Mouse (Mus musculus) intestine, embryonic 15.5 days (tissue): Measurements from ENCODE around the gene Lhfpl5. TPM values are rescaled to one million over a fixed set of nuclear protein-coding genes. Genes with fewer than 3 reads are reported as not detected.
A peak's percentile ranks its signal among the peaks of the same experiment; 100 is the strongest.

Experiments
- ATAC-seq: fragments of 200-750 bp; cut with Nextera tagmentation; 2 replicates; pipeline ENCODE4 v1.8.0; 2017; ENCODE audit warnings: moderate TSS enrichment, moderate library complexity
- H3K27ac ChIP-seq: fragments of 300-500 bp; sonication (generic); 2 replicates; pipeline ENCODE4 v1.5.1; 2015; ENCODE audit warnings: mild to moderate bottlenecking, inconsistent platforms
- H3K27me3 ChIP-seq: fragments of 300-500 bp; sonication (generic); replicated peaks from 2 replicates; pipeline ENCODE4 v1.6.1; 2015; ENCODE audit warnings: inconsistent platforms
- H3K36me3 ChIP-seq: fragments of 300-500 bp; sonication (generic); 2 replicates; pipeline ENCODE4 v1.6.1; 2015; ENCODE audit warnings: inconsistent platforms
- H3K4me1 ChIP-seq: fragments of 300-500 bp; sonication (generic); replicated peaks from 2 replicates; pipeline ENCODE4 v1.6.1; 2015; ENCODE audit warnings: inconsistent platforms
- H3K4me2 ChIP-seq: fragments of 300-500 bp; sonication (generic); replicated peaks from 2 replicates; pipeline ENCODE4 v1.6.1; 2015; ENCODE audit warnings: mild to moderate bottlenecking, inconsistent platforms
- H3K4me3 ChIP-seq: fragments of 300-500 bp; sonication (generic); replicated peaks from 2 replicates; pipeline ENCODE4 v1.5.1; 2015; ENCODE audit warnings: inconsistent platforms
- H3K9ac ChIP-seq: fragments of 300-500 bp; sonication (generic); 2 replicates; pipeline ENCODE4 v1.6.1; 2015; ENCODE audit warnings: inconsistent platforms
- H3K9me3 ChIP-seq: fragments of 300-500 bp; sonication (generic); 2 replicates; pipeline ENCODE4 v1.6.1; 2016; ENCODE audit warnings: inconsistent platforms
- WGBS: fragments of 180-500 bp; shearing (Covaris S2); methylation state at CpG from one replicate; pipeline ENCODE4 v1.1.7; 2015; 5-methylcytosine and 5-hydroxymethylcytosine counted together
- polyA plus RNA-seq: library from polyadenylated mRNA; unstranded; fragments of >200 nt; fragmentation: Nextera tagmentation; extraction: Ambion mirVana; gene quantifications from 2 replicates; pipeline ENCODE4 v1.2.1, GENCODE M21; 2015

The Lhfpl5 gene
- polyA plus RNA-seq, 1 experiment from 2014 or later, result 1.8 TPM

- WGBS, result 81% methylated on average over 10 of the region's 10 CpGs
- Histone ChIP-seq H3K4me3 (no peak overlapping the region), H3K9me3 (no peaks in the 10 kb centered on the region), H3K27me3 (no peaks in the 10 kb centered on the region), H3K27ac (no peak overlapping the region), H3K4me2 (no peak overlapping the region), H3K36me3 (peaks cover 8% of the 10 kb centered on the region; the same call in 1 of the 2 replicates), H3K9ac (no peak overlapping the region), H3K4me1 (peaks cover 23% of the 10 kb centered on the region)
- no peak for ATAC-seq
These were observed 42.2 kb downstream of the Lhfpl5 start for GRCm38 (mm10) chr17:28617636-28618035.

DNA sequence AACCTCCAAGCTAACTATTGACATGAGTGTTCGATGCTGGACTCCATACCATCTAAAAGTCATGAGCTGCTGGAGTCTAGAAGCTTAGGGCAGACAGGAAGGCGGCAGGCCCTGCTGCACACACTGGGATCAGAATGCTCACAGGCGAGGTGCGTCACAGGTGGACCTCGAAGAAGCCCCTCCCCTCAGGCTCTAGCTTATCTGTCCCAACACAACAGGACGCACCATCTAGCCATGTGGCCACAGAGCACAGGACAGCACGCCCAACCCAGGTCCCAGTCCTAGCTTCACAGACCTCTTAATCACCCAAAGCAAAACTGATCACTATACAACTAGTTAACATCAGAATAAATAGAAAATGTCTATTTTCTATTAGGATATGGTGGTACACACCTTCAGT, 42.7 kb downstream of the Lhfpl5 start:
- Histone ChIP-seq H3K4me3 (no peak overlapping the region), H3K4me1 (peaks cover 24% of the 10 kb centered on the region), H3K4me2 (no peak overlapping the region), H3K36me3 (peaks cover 8% of the 10 kb centered on the region; the same call in 1 of the 2 replicates), H3K27ac (no peak overlapping the region), H3K9ac (no peak overlapping the region), H3K27me3 (no peaks in the 10 kb centered on the region), H3K9me3 (no peaks in the 10 kb centered on the region)
- ATAC-seq, result no peak
- 72% methylated on average over 7 of the region's 7 CpGs for WGBS

DNA sequence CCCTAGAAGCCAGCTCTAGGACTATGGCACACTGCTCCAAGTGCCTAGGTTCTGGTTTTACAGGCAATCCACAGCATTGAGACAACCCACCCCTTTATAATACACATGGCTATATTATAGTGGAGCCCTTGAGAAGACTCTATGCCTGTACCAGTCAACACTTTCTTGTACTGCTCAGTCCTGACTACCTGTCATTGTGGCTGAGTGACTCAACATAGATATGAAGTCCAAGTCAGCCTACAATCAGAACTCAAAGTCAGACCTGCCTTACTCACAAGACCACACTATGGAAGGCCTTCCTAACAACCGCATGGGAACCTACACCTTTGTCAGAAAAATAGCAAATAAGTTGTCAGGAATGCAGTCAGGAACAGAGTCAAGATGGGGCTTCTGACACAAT, 43.3 kb downstream of the Lhfpl5 start:
- no peaks in the 10 kb centered on the region for H3K27me3 ChIP-seq
- no peak overlapping the region for H3K9ac ChIP-seq
- H3K36me3 ChIP-seq, result peaks cover 8% of the 10 kb centered on the region; the same call in 1 of the 2 replicates
- H3K27ac ChIP-seq, result no peak overlapping the region
- peaks cover 24% of the 10 kb centered on the region for H3K4me1 ChIP-seq
- no peak for ATAC-seq
- no peak overlapping the region for H3K4me2 ChIP-seq
- WGBS, result 100% methylated on average over 1 of the region's 1 CpGs
- H3K9me3 ChIP-seq, result no peaks in the 10 kb centered on the region
- H3K4me3 ChIP-seq, result no peak overlapping the region

GRCm38 (mm10) chr17:28621381-28622299, 46.2 kb downstream of the Lhfpl5 start:
- WGBS, result under 1% methylated on average over 72 of the region's 78 CpGs
- peak overlapping the region; percentile 92 for H3K27ac ChIP-seq
- H3K4me2 ChIP-seq, result peak overlapping the region; percentile 84
- H3K9ac ChIP-seq, result peak overlapping the region; percentile 97
- peaks cover 24% of the 10 kb centered on the region for H3K4me1 ChIP-seq
- no peaks in the 10 kb centered on the region for H3K9me3 ChIP-seq
- no peaks in the 10 kb centered on the region for H3K27me3 ChIP-seq
- H3K4me3 ChIP-seq, result peak overlapping the region; percentile 100
- H3K36me3 ChIP-seq, result peaks cover 8% of the 10 kb centered on the region; the same call in 1 of the 2 replicates
- peak; percentile 79 for ATAC-seq

DNA sequence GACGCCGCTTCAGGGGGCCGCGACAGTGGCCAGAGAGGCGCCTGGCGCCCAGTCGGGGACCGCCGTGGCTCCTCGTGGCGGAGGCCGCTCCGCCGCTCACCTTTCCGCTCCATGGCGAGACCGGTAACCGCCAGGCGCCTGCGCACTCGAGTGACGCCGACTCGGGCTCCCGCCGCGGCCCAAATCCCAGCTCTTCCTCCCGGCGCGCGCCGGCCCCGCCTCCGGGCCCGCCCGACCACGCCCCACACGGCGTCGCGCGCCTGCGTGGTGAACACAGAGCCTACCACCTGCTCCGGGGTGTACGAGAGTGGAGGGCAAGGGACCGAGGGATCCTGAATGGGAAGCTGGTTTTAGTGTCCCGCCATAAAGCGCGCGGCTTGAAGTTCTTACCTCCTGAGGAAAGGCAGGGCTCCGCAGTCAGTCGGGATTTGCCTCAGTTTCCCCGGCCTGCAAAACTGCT, 46.9 kb downstream of the Lhfpl5 start, which contains the start of gene Srpk1:
Gene Srpk1 (minus strand): TSS at position 410 of the 460 bp plus-strand sequence.
- Histone ChIP-seq H3K27ac (peak within 1 kb of the TSS; percentile 92), H3K4me2 (peak within 1 kb of the TSS; percentile 84), H3K9me3 (no peaks in the 10 kb centered on the region), H3K4me3 (peak within 1 kb of the TSS; percentile 100), H3K27me3 (no peaks in the 10 kb centered on the region), H3K9ac (peak within 1 kb of the TSS; percentile 97), H3K4me1 (peaks cover 24% of the 10 kb centered on the region), H3K36me3 (peaks cover 8% of the 10 kb centered on the region; the same call in 1 of the 2 replicates)
- ATAC-seq, result peak; percentile 96
- WGBS, result under 1% methylated on average over 50 of the region's 53 CpGs

GRCm38 (mm10) chr17:28624841-28625240, 49.4 kb downstream of the Lhfpl5 start:
- no peaks in the 10 kb centered on the region for H3K9me3 ChIP-seq
- WGBS, result 69% methylated on average over 2 of the region's 2 CpGs

GRCm38 (mm10) chr17:28625327-28625726, 49.9 kb downstream of the Lhfpl5 start:
- H3K27ac ChIP-seq, result no peak overlapping the region
- H3K9ac ChIP-seq, result no peak overlapping the region
- H3K4me3 ChIP-seq, result no peak overlapping the region
- ATAC-seq, result no peak
- H3K9me3 ChIP-seq, result no peaks in the 10 kb centered on the region
- H3K4me1 ChIP-seq, result peaks cover 26% of the 10 kb centered on the region
- H3K27me3 ChIP-seq, result no peaks in the 10 kb centered on the region
- no peak overlapping the region for H3K4me2 ChIP-seq
- WGBS, result 89% methylated on average over 15 of the region's 15 CpGs
- no peaks in the 10 kb centered on the region for H3K36me3 ChIP-seq

More at GRCm38 (mm10) chr17:28624841-28625240, 49.4 kb downstream of the Lhfpl5 start:
- Histone ChIP-seq H3K9ac (no peak overlapping the region), H3K27me3 (no peaks in the 10 kb centered on the region), H3K4me3 (no peak overlapping the region), H3K27ac (no peak overlapping the region), H3K4me2 (no peak overlapping the region), H3K36me3 (0 out of 2 replicates have a peak, but pooled peaks cover 3% of the 10 kb centered on the region), H3K4me1 (peaks cover 27% of the 10 kb centered on the region)
- no peak for ATAC-seq

GRCm38 (mm10) chr17:28626937-28627336, 51.5 kb downstream of the Lhfpl5 start:
- Histone ChIP-seq H3K4me3 (no peak overlapping the region), H3K9me3 (no peaks in the 10 kb centered on the region), H3K27ac (no peak overlapping the region), H3K27me3 (no peaks in the 10 kb centered on the region), H3K4me1 (peaks cover 16% of the 10 kb centered on the region), H3K36me3 (no peaks in the 10 kb centered on the region), H3K4me2 (no peak overlapping the region), H3K9ac (no peak overlapping the region)
- no peak for ATAC-seq
- 87% methylated on average over 2 of the region's 2 CpGs for WGBS

DNA sequence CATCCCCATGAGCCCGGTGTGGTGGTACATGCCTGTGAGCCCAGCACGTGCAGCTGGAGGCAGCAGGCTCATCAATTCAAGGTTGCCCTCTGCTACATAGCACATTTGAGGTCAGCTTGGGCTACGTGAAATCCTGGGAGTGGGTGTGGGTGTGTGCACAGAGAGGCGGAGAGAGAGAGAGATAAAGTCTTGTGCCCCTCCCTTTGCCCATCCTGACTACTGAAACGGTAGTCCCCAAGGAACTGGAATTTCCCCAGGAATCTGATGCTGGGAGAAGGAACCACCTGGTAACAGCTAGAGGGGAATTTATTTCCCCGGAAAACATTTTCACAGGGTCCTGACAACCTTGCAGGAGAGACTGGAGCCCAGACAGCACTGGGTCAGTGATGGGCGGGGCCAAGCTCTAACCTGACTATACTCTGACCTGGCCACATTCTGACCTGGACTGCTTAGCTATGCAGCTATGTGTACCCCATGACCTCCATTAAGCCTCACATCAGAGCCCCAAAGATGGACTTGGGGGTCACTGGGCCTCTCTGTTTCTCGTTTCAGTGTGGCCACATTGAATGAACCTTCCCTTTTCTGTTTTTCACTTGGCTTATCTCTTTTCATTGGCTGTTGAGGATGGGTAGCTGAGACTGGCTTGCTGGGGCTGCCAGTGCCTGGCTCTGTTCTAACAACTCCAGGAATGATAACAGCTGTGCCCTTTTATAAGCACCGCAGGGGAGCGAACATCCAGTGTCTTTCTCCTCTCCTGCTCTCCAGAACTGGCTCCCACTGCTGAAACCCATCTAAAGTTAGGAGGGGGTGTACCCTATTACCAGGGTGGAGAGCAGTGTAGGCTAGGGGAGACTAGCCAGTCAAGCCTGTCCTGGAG, 53.0 kb downstream of the Lhfpl5 start:
- H3K4me3 ChIP-seq, result no peak overlapping the region
- H3K4me2 ChIP-seq, result no peak overlapping the region
- H3K27me3 ChIP-seq, result no peaks in the 10 kb centered on the region
- no peak overlapping the region for H3K9ac ChIP-seq
- H3K4me1 ChIP-seq, result peaks cover 12% of the 10 kb centered on the region
- H3K36me3 ChIP-seq, result no peaks in the 10 kb centered on the region
- peak; percentile 59 for ATAC-seq
- no peaks in the 10 kb centered on the region for H3K9me3 ChIP-seq
- H3K27ac ChIP-seq, result no peak overlapping the region
- WGBS, result 36% methylated on average over 10 of the region's 10 CpGs

- ATAC-seq, result peak; percentile 87
- 39% methylated on average over 3 of the region's 3 CpGs for WGBS
These were observed 53.7 kb downstream of the Lhfpl5 start for GRCm38 (mm10) chr17:28629125-28629524.

More at GRCm38 (mm10) chr17:28629125-28629524, 53.7 kb downstream of the Lhfpl5 start:
- no peaks in the 10 kb centered on the region for H3K36me3 ChIP-seq
- H3K9ac ChIP-seq, result no peak overlapping the region
- no peaks in the 10 kb centered on the region for H3K9me3 ChIP-seq
- H3K27me3 ChIP-seq, result no peaks in the 10 kb centered on the region
- no peak overlapping the region for H3K4me2 ChIP-seq
- H3K4me1 ChIP-seq, result peaks cover 12% of the 10 kb centered on the region
- H3K27ac ChIP-seq, result no peak overlapping the region
- H3K4me3 ChIP-seq, result no peak overlapping the region
